Mouse (Mus musculus): ENCODE results near the gene Pacrg.

Gene Pacrg

DNA sequence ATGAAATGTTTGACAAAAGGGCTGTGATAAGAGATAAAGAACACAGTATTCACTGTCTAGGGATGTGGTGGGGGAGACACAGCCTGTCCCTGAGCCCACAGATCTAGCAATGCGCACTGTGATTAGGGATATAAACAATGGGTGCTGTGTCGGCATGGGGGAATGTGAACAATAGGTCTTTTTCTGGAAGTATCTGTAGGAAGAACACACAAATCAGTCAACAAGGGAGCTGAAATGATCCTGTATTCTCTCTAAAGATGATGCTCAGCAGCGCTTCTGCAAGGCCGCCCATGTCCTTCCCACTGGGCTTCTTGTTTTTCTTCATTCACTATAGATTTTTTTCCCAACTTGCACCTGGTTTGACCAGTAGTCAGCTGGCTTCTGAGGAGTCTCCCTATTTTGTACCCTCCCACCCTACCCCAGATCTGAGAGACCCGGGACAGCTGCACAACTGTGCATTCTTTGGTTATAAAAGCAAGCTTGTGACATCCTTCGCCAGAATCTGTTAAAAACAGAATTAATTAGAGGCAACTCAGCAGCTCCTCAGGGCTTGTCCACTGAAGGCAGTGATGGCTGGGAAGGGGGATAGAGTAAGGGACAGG, 356.1 kb downstream of the Pacrg start:
- no peak for DNase-seq

DNA sequence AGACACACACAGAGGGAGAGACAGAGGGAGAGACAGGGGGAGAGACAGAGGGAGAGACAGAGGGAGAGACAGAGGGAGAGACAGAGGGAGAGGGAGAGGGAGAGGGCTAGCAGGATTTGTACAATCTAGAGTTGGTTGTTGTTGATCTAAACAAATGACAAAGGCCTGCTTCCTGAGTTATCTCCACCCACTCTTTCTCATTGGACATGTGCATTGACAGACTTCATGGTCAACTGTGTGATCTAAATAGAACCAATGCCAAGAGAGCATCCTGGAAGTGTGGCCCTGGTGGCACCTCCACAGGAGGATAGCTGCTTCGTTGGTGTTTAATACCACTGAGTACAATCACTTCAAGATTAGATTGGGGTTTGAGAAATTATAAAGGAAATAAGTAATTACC, 359.0 kb downstream of the Pacrg start:
- DNase-seq: no peak

DNA sequence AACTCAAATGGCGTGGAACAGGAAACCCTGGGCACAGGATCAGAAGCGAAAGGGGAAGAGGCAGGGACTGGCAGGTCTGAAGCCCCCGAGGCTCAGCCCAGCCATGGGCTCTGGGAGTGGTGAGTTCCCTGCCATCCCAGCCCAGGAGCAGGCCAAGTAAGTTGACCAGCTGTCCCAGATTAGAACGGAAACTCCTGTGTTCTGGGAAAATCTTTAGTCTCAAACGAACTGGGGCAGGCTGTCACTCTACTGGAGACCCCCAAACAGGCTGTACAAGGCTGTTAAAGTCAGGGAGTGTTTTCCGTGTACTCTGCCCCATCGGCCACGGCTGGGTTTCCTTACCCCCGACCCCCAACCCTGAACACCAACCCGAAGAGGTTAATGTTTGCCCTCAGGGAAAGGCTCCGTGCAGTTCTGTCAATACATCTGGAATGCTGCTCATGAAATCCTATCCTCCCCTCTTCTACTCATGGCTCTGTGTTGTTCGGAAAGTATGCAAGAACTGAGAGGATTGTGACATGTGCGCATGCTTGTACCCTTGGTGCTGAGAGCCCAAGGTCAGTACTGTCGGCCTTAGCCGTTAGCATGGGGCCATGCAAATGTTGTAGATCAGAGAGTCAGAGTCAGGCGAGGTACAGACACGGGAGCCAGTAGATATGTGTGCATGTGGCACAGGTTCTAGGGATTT, 360.9 kb downstream of the Pacrg start:
- no peak for DNase-seq

DNA sequence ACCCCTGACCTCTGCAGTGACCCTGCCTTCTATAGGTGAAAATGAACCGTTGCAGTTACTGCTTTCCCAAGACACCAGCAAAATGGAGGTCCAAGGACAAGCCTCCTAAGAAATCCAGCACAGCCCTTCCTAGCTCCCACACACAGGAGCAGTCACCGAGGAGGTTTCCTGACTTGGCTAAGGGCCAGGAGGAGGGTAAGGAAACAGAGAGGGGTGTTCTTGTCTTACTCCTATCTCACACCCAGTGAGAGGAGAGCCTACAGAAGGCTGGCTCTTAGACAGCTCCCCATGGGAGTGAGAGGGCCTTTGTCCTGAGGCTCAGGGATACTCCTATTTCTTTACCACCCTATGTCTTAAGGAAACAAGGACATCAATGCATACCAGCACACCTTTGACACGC, 361.7 kb downstream of the Pacrg start:
- no peak for DNase-seq

DNA sequence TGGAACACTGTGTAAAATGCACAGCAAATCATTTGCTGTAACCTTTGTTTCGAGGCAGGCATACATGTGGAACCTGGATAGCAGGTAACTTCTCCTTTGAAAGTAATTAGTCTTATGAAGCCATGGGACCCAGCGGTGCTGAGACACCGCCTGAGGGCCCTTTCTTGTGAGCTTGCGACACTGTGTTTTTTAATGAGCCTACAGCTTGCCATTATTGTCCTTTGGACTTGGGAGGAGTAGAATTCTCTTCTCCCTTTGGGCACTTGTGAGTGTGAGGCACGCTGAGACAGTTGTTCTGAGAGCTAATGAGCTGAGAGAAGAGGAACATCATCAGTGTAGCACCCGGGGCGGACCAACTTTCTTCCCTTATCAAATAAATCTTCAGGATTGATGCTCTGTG, 363.3 kb downstream of the Pacrg start:
- no peak for DNase-seq

DNA sequence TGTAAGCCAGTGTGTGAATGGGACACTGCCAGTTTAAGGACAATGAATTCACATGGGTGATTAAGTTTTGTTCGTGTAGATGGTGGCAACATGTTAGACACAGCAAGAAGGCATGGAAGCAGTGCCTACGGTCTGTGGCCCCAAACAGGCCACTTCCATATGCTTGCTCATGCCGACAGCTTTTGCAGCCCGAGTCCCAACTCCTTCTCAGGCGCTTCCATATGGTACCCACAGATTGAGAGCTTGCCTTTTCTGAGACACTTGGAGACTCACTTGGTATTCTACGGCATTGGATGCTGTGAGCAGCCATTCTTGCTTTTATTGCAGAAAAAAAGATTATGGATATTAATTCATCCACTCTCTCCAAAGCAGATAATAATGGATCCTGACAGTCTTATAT, 365.1 kb downstream of the Pacrg start:
- DNase-seq: no peak

DNA sequence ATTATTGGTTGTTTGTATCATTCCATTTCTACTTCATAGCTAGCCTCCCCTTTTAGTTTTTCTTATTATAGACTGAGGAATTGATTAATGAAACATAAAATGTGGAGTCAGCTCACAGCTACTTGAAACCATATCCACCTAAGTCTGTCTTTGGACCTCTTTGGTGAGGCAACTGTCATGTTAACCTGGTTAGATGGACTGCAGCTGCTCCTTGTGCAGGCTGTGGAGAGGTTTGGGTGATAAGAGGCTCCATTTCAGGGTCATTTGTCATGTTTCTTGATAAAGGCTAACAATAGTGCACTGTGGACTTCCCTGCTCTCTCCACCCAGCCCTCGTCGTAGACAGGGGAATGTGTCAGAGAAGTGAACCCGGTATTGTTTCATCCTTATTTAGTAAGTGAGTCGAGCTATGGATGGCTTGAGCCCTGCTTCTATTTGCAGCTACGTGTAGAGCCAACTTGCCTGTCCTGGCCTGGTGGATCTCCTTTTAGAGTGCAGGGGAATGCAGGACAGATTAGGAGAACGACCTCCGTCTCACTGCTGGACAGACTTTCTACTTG, 366.2 kb downstream of the Pacrg start:
- no peak for DNase-seq

DNA sequence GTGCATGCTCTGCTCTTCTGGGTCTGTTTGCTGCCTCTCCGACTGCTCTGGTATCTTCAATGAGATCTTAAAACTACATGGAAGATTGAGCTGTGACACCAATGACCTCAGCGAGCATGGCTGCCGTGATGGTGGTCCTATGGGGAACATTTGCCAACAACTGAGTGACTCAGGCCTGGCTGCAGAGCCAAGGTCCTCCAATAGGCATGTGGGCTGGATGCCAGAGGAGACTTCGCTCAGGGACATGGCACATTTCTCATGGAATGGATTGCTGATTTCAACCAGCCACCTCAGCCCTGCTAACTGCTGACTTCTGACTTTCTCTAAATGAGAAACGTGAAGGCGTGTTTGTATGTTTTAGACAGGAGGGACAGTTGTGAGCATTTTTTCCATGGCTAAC, 366.9 kb downstream of the Pacrg start:
- no peak for DNase-seq

DNA sequence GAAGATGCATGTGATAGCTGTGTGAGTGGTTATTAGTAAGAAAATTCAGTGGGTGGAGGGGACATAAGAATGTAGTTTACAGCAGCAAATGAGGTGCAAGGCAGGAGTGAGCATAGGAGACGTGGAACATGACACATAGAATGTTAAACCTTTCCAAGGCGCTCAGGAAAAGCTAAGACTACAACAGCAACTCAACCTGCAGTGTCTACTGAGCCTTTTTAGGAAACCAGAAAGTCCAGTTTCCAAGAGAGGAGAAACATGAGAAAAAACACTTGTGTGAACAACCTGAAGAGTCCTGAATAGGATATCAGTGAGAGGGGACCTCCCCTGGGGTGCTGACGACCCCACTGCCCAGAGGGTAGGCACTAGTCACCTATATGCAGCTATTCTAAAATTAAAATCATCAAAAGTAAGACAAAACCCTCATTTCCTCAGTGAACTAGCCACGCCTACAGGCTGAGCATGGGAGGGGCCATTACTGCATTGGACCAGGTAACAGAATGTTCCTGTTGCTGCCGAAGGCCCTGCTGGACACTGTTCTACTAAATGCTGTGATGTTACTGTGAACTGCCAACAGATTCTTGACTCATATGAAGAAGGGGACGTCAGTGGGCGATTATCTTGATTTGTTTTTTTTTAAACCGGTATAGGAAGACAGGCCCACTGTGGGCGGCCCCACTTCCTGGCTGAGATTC, 370.1 kb downstream of the Pacrg start:
- DNase-seq: no peak

DNA sequence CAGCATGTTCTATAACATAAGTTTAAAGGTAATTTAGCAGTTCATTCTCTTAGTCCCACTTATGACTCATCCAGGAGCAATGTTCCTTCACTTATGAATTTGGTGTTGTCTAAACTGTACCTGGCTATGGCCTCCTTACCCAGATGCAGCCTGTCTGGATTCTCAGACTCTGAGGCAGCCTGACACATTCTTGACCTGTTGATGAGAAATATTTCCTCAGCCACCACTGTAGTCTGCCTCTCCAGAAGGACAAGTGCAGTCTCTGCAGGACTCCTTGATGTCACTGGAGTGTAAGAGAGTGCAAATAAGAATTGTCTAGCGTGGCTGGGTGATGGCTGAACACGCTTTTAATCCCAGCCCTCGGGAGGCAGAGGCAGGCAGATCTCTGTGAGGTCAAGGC, 373.0 kb downstream of the Pacrg start:
- no peak for DNase-seq

DNA sequence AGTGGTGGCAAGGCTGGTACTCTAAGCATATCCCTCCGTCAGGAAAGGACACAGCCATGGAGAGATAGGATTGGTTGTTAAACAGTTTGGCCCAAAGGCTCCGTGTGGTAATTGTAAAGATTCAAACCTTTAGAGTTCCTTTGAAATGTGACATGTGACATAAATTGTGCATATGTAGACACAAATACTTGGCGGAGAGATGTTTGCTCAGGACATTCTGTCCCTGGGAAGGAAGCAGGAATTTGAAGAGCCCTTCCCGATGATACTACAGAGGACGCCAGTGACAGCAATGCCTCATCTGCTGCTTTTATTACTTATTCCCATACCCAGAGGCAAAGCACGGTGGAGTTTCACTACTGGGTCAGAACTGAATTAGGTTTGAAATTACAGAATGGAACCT, 374.6 kb downstream of the Pacrg start:
- DNase-seq: no peak

DNA sequence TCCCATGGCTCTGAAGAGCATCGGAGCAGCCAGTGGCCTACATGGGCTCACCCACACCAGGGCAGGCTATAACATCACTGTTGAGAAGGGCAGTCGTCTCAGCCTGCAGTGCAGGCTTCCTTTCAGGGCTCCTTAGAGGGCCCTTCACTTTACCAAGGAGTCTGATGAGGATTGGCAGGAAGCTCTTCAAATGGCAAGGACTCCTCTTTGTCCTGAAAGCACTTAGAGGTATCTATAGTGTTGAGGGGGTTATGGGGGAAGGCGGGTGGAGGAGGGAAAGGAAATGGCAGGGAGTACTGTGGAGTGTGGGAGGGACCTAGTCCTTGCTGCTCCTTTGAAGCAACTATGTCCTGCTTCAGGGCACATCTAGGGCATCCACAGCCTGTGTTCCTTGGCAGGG, 375.4 kb downstream of the Pacrg start:
- no peak for DNase-seq

DNA sequence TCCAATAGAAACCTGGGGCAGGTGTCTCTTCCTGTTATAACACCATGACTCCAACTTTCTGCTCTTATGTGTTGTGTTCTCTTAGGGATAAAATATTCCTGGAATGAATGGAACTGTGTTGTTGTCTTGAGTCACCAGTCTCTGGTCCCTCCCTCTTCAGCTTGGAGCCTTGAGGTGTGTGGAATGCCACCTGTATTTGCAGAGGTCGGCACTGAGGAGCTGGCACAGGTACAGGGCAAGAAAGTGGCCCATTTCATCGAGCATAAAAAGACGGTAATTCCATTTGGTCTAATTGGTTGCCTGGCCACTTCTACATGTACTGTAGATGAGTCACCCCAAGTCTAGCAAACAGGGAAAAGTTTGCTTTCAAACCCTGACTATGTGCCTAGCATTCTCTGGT, 376.5 kb downstream of the Pacrg start:
- DNase-seq: no peak

DNA sequence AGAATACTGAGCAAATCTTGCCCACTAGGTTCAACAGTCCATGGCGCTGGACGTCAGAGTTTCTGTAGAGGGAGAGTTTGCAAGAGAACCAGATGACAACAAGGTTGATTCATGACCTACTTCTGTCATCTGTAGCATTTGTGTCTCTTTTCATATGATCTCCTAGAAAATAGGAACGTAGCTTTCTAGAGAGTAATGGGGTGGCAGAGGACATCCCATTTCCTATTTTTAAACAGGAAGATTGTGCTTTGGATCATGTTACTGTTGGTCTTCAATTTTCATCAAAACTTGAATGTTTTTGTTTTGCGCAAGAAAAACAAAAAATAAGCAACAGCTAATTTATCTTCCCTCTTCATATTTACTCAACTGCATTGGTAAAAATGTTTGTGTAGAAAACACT, 379.2 kb downstream of the Pacrg start:
- DNase-seq: no peak

DNA sequence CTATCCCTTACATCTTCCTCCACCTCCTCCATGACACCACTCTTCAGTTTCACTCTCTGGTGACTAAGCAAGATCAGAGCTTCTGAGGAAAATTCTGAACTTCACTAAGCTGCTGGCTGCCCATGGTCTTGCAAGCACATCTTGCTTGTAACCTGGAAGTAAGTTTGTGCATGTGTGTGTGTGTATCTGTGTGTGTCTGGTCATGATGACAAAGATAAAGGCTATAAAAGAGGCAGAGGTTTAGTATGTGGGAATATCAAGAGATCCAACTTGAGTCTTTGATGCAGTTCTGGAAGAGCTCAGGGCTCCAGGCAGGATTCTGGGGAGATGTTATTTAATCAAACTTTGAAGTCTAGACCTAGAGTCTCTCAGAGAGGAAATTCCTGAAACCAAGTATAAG, 381.4 kb downstream of the Pacrg start:
- no peak for DNase-seq

DNA sequence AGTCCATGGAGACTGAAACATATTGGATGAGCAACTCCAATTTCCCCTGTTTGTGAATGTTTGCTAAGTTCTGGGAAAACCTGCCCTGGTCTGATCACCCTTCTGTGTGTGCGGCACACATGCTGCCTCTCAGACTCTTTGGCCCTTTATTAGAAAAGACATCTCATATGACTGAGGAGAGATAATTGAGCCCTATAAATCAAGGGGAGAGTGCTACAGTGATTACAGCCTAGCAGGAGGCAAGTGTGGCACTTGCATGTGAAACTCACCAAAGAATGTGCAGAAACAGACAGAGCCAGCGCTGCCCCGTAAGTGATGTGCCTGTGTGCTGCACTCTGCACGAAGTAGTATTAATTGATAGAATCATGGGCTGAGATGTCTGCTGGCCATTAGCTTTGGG, 383.7 kb downstream of the Pacrg start:
- DNase-seq: no peak

DNA sequence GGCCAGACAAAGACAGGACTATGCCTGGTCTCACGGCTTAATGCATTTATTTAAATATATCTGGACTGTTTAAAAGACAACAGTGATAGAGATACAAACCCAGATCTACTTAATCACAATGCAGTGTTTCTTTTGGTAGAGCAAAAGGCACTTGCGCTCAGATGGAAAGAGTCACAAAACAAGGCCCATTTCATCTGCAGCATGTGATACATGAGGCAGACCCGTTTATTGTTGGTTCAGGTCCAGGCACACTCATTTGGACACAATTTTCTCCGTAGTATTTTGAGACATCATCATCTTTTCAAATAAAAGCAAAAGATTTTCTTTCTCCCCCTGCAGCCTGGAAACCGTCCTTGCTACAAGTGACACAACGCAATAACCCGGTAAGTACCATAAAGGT, 384.1 kb downstream of the Pacrg start:
- no peak for DNase-seq

DNA sequence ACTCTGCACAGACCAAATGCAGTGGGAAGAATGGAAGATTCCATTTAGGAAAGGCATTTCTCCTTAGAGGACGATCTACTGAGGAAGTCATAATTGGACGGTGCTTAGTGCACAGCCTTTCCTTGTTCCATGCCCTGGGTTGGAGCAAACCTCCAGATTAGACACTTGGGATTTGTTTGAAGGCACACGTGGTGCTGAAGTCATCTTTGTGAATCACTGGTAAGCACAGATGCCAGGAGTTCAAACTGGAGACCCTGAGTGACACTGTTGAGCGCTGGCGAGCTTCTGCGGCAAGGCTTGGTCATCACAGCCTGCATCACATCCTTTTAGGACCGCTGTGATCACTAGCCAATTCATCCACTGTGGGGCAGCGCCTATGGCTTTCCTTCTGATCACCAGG, 385.7 kb downstream of the Pacrg start:
- DNase-seq: no peak

DNA sequence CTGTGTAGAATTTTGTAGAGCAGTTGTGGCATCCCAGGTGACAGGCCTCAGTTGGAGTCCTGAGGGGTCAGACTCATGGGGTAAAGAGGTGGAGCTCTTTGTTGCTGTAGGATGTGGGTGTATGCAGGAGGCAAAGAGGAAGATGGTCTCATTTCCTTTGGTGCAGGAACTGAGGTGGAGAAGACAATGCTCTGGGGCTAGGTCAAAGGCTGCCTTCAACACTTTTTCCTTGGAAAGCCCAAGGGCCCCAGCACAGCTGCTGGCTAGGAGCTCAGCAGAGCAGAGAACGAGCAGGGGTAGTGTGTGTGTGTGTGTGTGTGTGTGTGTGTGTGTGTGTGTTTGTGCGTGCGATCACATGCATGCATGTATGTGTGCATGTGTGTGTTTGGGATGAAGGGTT, 387.3 kb downstream of the Pacrg start:
- no peak for DNase-seq

DNA sequence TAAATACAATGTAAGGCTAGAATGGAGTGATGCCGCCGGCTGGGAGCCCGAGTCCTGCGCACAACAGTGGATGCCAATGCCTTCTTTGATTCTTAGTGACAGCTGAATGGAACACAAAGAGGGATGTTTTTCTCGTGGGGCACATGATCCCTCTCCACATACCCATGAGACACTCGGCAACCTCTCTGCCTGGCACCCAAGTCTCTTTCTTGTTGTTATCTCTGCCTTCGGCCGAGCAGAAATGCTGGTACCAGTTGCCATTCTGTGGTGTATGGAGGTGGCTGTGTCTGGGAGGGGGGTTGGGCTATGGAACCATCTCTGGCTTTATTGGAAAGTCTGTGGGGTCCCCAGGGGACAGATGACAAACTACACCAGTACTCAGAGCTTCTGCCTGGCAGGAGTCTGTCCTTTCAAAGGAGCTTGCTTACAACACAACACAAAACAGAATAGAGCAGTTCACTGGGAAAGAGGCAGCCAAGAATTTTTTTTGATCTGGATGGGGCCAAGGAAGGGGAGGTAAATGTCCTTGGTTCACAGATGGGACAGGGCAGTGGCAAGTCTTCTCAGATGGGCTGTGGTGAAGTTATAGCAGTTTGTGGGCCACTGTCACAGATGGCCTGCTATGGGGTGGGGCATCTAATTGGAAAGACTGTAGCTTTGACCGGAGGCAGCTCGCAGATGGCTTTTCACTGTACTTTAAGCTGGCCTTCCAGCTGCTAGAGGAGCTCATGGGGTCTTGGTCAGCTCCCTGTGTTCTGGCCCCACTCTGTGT, 388.6 kb downstream of the Pacrg start:
- no peak for DNase-seq

DNA sequence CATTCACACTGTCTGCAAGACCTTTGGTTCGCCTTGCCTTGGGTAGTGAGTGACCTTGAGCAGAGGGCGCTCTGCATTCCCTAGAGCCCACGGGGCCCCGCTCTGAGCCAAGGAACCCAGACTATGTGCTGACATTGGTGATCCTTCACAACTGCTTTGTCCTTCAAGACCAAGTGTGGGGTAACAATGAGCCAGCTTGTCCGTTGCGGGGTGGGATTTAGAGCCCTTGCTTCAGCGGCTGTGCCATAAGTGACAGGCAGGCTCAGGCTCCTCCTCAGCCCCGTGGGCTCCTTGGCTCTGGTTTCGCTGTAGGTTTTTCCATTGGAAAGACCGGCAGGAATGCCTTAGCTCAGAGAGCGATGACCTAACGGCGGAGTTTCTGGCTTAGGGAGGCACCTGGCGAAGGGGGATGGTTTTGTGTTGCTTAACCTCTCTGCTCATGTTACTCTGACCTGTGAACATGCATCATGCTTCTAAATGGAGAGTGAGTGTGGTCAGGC, 390.3 kb downstream of the Pacrg start:
- no peak for DNase-seq

DNA sequence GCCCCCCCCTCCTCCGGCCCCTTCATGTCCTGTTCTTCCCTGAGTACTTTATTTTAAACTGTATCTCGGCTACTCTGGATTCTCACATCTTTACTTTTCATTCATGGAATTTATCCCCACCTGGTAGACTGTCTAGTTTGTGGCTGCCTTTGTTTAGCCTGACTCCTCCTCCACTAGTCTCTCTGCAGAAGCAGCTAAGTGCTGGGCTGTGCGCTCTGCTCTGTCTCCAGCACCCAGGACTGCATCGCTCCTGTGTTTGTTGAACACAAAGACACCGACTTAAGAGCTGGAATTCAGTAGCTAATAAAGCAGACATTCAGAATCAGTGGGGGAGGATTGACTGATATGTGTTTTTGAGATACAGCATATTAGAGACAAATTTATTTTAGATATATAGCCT, 391.7 kb downstream of the Pacrg start:
- DNase-seq: no peak

DNA sequence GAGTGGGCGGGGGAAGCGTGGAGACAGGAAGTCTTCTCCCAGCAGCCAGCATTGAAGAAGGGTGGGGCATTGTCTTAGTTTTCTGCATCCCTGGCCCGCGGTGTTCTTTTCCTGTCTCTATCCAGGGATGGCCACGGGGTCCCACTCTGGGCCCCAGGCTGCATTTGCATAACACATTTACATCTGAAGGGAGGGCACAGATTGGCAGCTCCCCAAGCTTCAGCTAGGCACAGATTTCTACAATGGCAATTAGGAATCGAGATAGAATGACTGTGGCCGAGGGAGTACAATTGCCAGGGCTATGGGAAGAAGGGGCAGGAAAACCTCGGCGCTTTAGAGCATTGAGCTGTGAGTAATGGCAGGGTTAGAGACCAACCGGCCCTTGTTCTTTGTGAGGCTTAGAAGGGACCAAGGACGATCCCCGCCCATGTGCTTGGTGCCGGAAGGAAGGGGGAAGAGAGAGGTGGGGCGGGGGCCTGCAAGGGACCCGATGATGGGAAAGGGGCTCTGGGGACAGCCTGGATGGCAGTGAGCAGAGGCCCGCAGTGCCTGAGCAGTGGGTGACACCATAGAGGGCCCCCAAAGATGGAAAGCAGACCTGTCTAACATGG, 398.5 kb downstream of the Pacrg start:
- DNase-seq: no peak
